ENCODE assay signal across 8 mouse cellular contexts in the genomic region with DNA sequence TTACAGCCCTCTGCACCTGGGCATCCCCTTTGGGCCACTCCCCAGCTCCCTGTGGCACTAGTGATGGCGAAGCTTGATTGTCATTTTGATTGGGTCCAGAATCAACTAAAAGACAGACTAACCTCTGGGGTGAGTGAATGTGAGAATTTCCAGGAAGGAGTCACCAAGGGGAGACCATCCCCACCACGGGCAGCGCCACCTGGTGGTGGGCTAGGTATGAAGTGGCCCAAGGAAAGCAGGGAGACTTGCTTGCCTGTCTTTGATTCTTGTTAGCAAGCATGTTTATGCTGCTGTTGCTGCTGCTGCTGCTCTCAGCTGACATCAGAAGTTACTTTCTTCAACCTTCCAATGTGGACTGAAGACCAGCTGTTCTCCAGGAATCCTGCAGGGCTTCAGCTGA.
A peak's percentile ranks its signal among the peaks of the same experiment; 100 is the strongest.
DNase-seq lines count a peak whose midpoint lies in the region; ATAC-seq and TF ChIP-seq lines count a peak whose summit lies in the region.

No protein-coding gene starts in this region.

- H3K4me2 ChIP-seq in kidney, embryonic 15.5 days = no peak overlapping the region
- no peak overlapping the region for H3K4me2 ChIP-seq in liver, postnatal 0 days (ENCODE audit: low read depth, low read length)

- peaks cover 28% of the 10 kb centered on the region for H3K27me3 ChIP-seq in kidney, embryonic 15.5 days
- H3K27me3 ChIP-seq in liver, postnatal 0 days (ENCODE audit: insufficient read depth, low read length) = no peaks in the 10 kb centered on the region

- no peak overlapping the region for H3K9ac ChIP-seq in kidney, embryonic 15.5 days
- no peak overlapping the region for H3K9ac ChIP-seq in liver, postnatal 0 days (replicated peaks)

- no peaks in the 10 kb centered on the region for H3K9me3 ChIP-seq in kidney, embryonic 15.5 days (replicated peaks)
- no peaks in the 10 kb centered on the region for H3K9me3 ChIP-seq in liver, postnatal 0 days (ENCODE audit: low read length)

- peak; percentile 68 for TF ChIP-seq CTCF in liver, postnatal 0 days (IDR thresholded peaks at IDR 0.05; ENCODE audit: low read depth)

- no peak for TF ChIP-seq EP300 in liver, postnatal 0 days (IDR thresholded peaks at IDR 0.05; ENCODE audit: low read depth)

- WGBS in kidney, embryonic 15.5 days = 16% methylated on average over 3 of the region's 3 CpGs
- 14% methylated on average over 3 of the region's 3 CpGs for WGBS in liver, postnatal 0 days (ENCODE audit: insufficient replicate concordance)

- no peaks in the 10 kb centered on the region for H3K36me3 ChIP-seq in kidney, embryonic 15.5 days
- H3K36me3 ChIP-seq in liver, postnatal 0 days (replicated peaks; ENCODE audit: insufficient read depth, low read length) = no peaks in the 10 kb centered on the region

- peak; percentile 11 to 41 for DNase-seq in kidney, adult 8-10 months
- peak; percentile 51 for DNase-seq in NIH3T3 (ENCODE audit: low read depth)
- DNase-seq in embryo, embryonic 11 days = peak; percentile 76
- DNase-seq in liver, postnatal 0 days = peak; percentile 39
- peak; percentile 45 for DNase-seq in retina, postnatal 7 days (ENCODE audit: low read depth, low spot score)
- DNase-seq in MN1 (ENCODE audit: low spot score) = no peak
- no peak for DNase-seq in cerebellum, adult 9-11 months

- no peak for ATAC-seq in kidney, embryonic 15.5 days (replicated peaks; ENCODE audit: low FRiP score)
- no peak for ATAC-seq in liver, postnatal 0 days

- H3K27ac ChIP-seq in kidney, embryonic 15.5 days = no peak overlapping the region
- no peak overlapping the region for H3K27ac ChIP-seq in liver, postnatal 0 days (ENCODE audit: low read depth)

- H3K4me3 ChIP-seq in kidney, embryonic 15.5 days (replicated peaks) = no peak overlapping the region
- H3K4me3 ChIP-seq in liver, postnatal 0 days (ENCODE audit: low read depth, low read length) = no peak overlapping the region

- H3K4me1 ChIP-seq in kidney, embryonic 15.5 days = peaks cover 11% of the 10 kb centered on the region; the same call in 1 of the 2 replicates
- H3K4me1 ChIP-seq in liver, postnatal 0 days (ENCODE audit: insufficient read depth) = no peaks in the 10 kb centered on the region

Comparison
In these comparisons a context has a peak if more than half of its experiments do, and no peak if none do; other contexts are left out.
1. DNase-seq: peak in kidney, adult 8-10 months (2 of 2), NIH3T3 (single experiment), embryo, embryonic 11 days (single experiment), liver, postnatal 0 days (single experiment) and retina, postnatal 7 days (single experiment); none in MN1 (single experiment) and cerebellum, adult 9-11 months (single experiment).